Mouse (Mus musculus) stomach, postnatal 0 days (tissue): ENCODE data around the gene A430005L14Rik.

Experiments
- CTCF ChIP-seq: IDR thresholded peaks from 2 replicates; pipeline ENCODE4 v1.5.1; 2016; ENCODE audit warnings: antibody characterized with exemption, low read depth, mild to moderate bottlenecking, moderate library complexity
- EP300 ChIP-seq: optimal IDR thresholded peaks from 2 replicates; pipeline ENCODE3; 2016; ENCODE audit warnings: antibody characterized with exemption

- no peak for TF ChIP-seq CTCF
- no peak for TF ChIP-seq EP300
These were observed 48.5 kb downstream of the A430005L14Rik start for GRCm38 (mm10) chr4:154005488-154005887.
